Mouse (Mus musculus) liver, embryonic 12.5 days (tissue): ENCODE results near the gene Akap13. TPM values are rescaled to one million over a fixed set of nuclear protein-coding genes. Genes with fewer than 3 reads are reported as not detected.

Experiments used
- ATAC-seq: fragments of 200-750 bp; cut with Nextera tagmentation; 2 replicates; pipeline ENCODE4 v1.8.0; 2017; ENCODE audit warnings: moderate number of reproducible peaks, mild to moderate bottlenecking, moderate library complexity
- H3K27ac ChIP-seq: fragments of 300-500 bp; sonication (generic); 2 replicates; pipeline ENCODE4 v1.5.1; 2016; ENCODE audit warnings: mild to moderate bottlenecking
- H3K27me3 ChIP-seq: fragments of 300-500 bp; sonication (generic); replicated peaks from 2 replicates; pipeline ENCODE4 v1.6.1; 2016; ENCODE audit warnings: mild to moderate bottlenecking, moderate library complexity
- H3K36me3 ChIP-seq: fragments of 300-500 bp; sonication (generic); 2 replicates; pipeline ENCODE4 v1.6.1; 2016; ENCODE audit warnings: mild to moderate bottlenecking, moderate library complexity
- H3K4me1 ChIP-seq: fragments of 300-500 bp; sonication (generic); 2 replicates; pipeline ENCODE4 v1.6.1; 2016
- H3K4me2 ChIP-seq: fragments of 300-500 bp; sonication (generic); 2 replicates; pipeline ENCODE4 v1.6.1; 2016; ENCODE audit warnings: mild to moderate bottlenecking, moderate library complexity
- H3K4me3 ChIP-seq: fragments of 300-500 bp; sonication (generic); 2 replicates; pipeline ENCODE4 v1.5.1; 2016; ENCODE audit warnings: mild to moderate bottlenecking, moderate library complexity
- H3K9ac ChIP-seq: fragments of 300-500 bp; sonication (generic); 2 replicates; pipeline ENCODE4 v1.6.1; 2016; ENCODE audit warnings: mild to moderate bottlenecking, moderate library complexity
- H3K9me3 ChIP-seq: fragments of 300-500 bp; sonication (generic); replicated peaks from 2 replicates; pipeline ENCODE4 v1.6.1; 2016; ENCODE audit warnings: mild to moderate bottlenecking, moderate library complexity
- WGBS: fragments of 180-500 bp; shearing (Covaris S2); methylation state at CpG from one replicate; pipeline ENCODE4 v1.1.7; 2016; ENCODE audit not compliant: insufficient replicate concordance; 5-methylcytosine and 5-hydroxymethylcytosine counted together
- polyA plus RNA-seq: library from polyadenylated mRNA; unstranded; fragments of >200 nt; fragmentation: Nextera tagmentation; extraction: Ambion mirVana; gene quantifications from 2 replicates; pipeline ENCODE4 v1.2.1, GENCODE M21; 2016

The Akap13 gene
- polyA plus RNA-seq, 1 experiment from 2014 or later = 37.9 TPM

DNA sequence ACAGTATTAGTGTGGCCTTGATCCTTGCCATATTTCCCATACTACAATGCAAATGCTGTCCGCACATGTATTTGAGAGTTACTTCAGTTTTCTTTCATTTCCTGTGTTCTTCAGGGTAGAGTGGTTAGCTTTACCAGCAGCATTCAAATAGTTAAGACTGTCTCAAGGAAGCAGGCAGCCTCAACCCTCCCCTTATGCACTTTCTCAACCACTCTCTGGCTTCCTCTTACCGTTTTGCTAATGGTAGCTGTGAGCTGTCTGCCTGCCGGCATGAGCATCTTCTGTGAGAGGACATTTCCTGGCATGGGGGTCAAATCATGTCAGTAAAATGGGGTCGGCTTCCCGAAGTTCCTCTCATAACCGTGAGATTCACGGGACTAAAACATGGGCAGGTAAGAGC lies 246.4 kb downstream of the Akap13 start:
- Histone ChIP-seq H3K9ac (no peak overlapping the region), H3K4me3 (no peak overlapping the region; the same call in 1 of the 2 replicates), H3K36me3 (peaks cover 89% of the 10 kb centered on the region), H3K9me3 (no peaks in the 10 kb centered on the region), H3K4me2 (no peak overlapping the region), H3K27ac (peak overlapping the region; percentile 31; the same call in 1 of the 2 replicates), H3K27me3 (no peaks in the 10 kb centered on the region), H3K4me1 (peaks cover 5% of the 10 kb centered on the region; the same call in 1 of the 2 replicates)
- WGBS = 45% methylated on average over 7 of the region's 7 CpGs
- no peak for ATAC-seq

DNA sequence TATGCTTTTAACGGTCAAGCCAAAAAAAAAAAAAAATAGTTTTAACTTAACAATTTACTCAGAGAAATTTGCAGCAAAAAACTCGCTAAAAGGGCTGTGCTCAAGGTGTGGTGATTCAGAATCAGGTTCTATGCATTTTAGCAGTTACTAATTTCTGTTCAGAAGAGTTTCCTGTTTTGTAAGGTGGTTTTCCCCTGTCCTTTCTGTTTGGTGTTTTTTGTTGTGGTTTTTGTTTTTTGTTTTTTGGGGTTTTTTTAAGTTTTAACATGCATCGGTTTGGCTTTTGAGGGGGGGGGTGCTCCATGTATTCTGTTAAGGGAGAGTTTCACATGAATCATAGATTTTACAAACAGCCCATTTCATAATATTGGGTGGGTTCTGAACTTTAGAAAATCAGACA lies 247.0 kb downstream of the Akap13 start:
- Histone ChIP-seq H3K4me3 (no peak overlapping the region), H3K36me3 (peaks cover 89% of the 10 kb centered on the region), H3K4me2 (no peak overlapping the region), H3K27ac (no peak overlapping the region), H3K9me3 (no peaks in the 10 kb centered on the region), H3K9ac (no peak overlapping the region), H3K4me1 (peaks cover 9% of the 10 kb centered on the region), H3K27me3 (no peaks in the 10 kb centered on the region)
- WGBS = 65% methylated on average over 3 of the region's 3 CpGs
- no peak for ATAC-seq

DNA sequence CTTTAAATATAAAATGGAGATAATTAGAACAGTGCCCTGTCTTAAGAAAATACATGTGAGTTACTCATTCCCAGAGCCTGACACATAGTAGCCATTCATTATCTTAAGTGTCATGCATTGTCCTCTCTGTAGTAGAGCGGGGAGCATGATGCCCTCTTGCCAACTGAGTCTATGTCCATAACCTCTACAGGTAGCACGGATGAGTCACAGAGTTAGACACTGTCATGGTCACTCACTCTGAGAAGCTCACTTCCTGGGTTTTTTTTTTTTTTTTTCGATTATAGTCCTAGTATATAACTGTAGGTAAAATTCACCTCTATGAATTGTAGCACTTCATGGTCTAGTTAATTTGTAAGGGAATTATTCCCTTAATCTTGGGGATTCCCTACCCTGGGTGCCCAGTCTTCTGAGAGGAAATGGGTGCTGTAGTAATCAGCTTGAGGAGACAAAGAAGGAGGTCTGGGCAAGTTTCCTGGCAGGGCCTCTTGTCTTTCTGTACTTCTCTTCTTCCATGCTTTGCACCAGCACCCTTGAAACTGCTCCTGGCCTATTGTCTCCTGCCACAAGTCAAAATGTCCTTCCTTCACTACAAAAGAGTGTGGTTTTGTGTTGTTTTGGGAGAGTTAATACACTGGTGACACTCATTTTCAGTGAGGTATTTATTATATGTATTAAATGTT lies 247.8 kb downstream of the Akap13 start:
- no peak for ATAC-seq
- peaks cover 89% of the 10 kb centered on the region for H3K36me3 ChIP-seq
- H3K4me2 ChIP-seq = 0 out of 2 replicates have a peak overlapping the region, but pooled peaks have one; percentile 1
- H3K9me3 ChIP-seq = no peaks in the 10 kb centered on the region
- H3K27ac ChIP-seq = no peak overlapping the region
- peaks cover 17% of the 10 kb centered on the region for H3K4me1 ChIP-seq
- H3K9ac ChIP-seq = no peak overlapping the region
- H3K27me3 ChIP-seq = no peaks in the 10 kb centered on the region
- no peak overlapping the region for H3K4me3 ChIP-seq
- 70% methylated on average over 3 of the region's 3 CpGs for WGBS

DNA sequence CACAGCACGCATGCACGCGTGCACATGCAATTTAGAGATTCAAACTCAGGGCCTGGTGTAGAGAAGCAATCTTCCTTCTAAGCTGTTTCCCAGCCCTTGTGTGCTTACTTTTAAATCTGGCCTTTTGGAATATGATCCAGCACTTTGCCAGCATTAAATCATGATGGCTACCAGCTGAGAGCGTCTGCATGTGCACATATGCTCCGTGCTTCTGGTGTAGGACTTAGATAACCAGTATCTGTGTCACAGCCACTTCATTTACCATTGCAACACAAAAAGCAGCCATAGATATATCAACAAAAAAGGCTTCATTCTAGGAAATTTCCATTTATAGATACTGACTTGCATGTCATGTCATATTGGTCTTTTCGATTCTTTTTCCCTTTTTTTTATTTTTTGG lies 249.5 kb downstream of the Akap13 start:
- no peak overlapping the region for H3K27ac ChIP-seq
- 78% methylated on average over 6 of the region's 6 CpGs for WGBS
- no peak overlapping the region for H3K9ac ChIP-seq
- peaks cover 22% of the 10 kb centered on the region; the same call in 1 of the 2 replicates for H3K4me1 ChIP-seq
- ATAC-seq = 0 out of 2 replicates have a peak, but pooled peaks have one; percentile 27
- H3K36me3 ChIP-seq = peaks cover 90% of the 10 kb centered on the region
- no peak overlapping the region for H3K4me3 ChIP-seq
- no peaks in the 10 kb centered on the region for H3K27me3 ChIP-seq
- no peaks in the 10 kb centered on the region for H3K9me3 ChIP-seq
- H3K4me2 ChIP-seq = no peak overlapping the region

DNA sequence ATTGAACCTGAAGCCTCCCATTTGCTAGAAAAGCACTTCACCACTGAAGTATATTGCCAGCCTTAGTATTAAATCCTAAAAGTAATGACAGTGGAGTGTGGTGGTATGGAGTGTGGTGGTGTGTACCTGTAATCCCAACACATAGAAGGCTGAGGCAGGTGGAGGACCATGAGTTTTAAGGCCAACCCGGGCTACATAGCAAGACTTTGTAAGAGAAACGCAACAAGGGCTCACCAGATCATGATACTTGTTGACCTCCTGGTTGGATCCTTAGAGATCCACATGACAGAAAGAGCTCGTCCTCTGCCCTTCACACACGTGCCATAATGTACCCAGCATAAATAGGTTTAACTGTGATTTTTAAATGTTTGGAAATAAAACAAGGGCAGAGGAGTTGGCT lies 254.6 kb downstream of the Akap13 start:
- H3K27ac ChIP-seq = no peak overlapping the region
- ATAC-seq = no peak
- H3K4me3 ChIP-seq = no peak overlapping the region
- H3K4me1 ChIP-seq = peaks cover 52% of the 10 kb centered on the region
- no peaks in the 10 kb centered on the region for H3K27me3 ChIP-seq
- 93% methylated on average over 4 of the region's 4 CpGs for WGBS
- H3K9me3 ChIP-seq = no peaks in the 10 kb centered on the region
- H3K36me3 ChIP-seq = peaks cover 72% of the 10 kb centered on the region
- H3K9ac ChIP-seq = no peak overlapping the region
- no peak overlapping the region for H3K4me2 ChIP-seq

DNA sequence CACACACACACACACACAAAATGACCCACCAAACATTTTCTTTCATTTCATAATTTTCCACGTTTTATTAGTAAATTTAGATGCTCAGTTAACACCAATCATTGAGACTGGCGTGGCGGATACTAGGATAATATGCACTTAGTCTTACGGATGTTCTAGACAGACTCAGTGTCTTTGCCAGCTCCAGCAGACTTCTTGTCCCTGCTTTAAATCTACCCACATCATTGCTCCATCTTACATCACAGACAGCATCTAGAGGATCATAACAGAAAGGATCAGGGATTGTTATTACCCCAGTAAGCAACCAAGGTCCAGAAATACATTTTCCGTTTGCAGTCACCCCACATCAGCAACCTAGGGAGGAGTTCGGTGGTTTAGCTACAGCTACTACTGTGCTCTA lies 255.6 kb downstream of the Akap13 start:
- no peak overlapping the region for H3K9ac ChIP-seq
- no peak overlapping the region for H3K4me3 ChIP-seq
- ATAC-seq = no peak
- 82% methylated on average over 6 of the region's 6 CpGs for WGBS
- H3K36me3 ChIP-seq = peaks cover 68% of the 10 kb centered on the region
- no peaks in the 10 kb centered on the region for H3K9me3 ChIP-seq
- no peak overlapping the region for H3K27ac ChIP-seq
- peaks cover 61% of the 10 kb centered on the region for H3K4me1 ChIP-seq
- no peak overlapping the region for H3K4me2 ChIP-seq
- no peaks in the 10 kb centered on the region for H3K27me3 ChIP-seq

DNA sequence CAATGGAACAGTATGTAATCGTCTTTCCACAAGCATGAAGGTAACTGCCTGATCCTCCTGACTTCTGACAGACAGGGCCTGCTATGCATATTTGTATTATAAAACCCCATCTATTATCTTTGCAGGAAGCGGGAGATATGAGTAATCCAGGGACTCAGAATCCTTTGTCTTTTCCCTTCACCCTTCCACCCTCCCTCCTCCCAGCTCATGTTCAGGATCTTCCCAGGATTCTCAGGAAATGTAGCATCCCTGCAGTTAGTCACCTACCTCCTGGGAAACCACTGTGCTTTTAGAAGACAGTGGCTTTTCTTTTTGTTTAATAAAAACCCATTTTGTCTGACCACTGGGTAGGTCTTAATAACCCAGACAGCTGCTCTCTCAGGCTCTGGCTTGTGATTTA lies 256.1 kb downstream of the Akap13 start:
- Histone ChIP-seq H3K4me2 (no peak overlapping the region), H3K4me3 (no peak overlapping the region), H3K27ac (no peak overlapping the region), H3K9me3 (no peaks in the 10 kb centered on the region), H3K9ac (no peak overlapping the region), H3K4me1 (peaks cover 63% of the 10 kb centered on the region), H3K27me3 (no peaks in the 10 kb centered on the region), H3K36me3 (peaks cover 62% of the 10 kb centered on the region)
- WGBS = 74% methylated on average over 2 of the region's 2 CpGs
- ATAC-seq = no peak

DNA sequence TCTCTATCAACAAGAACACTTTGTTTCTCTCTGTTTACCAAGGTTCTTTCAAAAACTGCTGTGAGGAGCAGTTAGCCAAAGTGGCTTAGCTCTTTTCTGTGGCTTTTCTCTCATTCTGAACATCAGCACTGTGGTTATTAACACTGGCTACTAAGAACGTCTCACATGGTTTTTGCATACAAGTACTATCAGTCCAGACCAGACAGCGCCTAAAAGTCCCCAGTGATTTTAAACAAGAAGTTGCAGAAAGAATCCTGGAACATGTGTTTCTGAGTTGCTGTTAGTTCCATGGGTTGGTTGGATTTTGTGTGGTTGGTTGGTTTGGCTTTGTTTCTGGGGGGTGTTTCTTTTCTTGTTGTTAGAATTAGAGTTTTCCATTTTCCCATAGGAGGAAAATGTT lies 257.5 kb downstream of the Akap13 start:
- H3K9me3 ChIP-seq = no peaks in the 10 kb centered on the region
- H3K4me2 ChIP-seq = no peak overlapping the region
- H3K36me3 ChIP-seq = peaks cover 61% of the 10 kb centered on the region
- no peak for ATAC-seq
- WGBS = 24% methylated on average over 2 of the region's 2 CpGs
- H3K4me1 ChIP-seq = peaks cover 57% of the 10 kb centered on the region
- H3K27ac ChIP-seq = no peak overlapping the region; the same call in 1 of the 2 replicates
- no peaks in the 10 kb centered on the region for H3K27me3 ChIP-seq
- no peak overlapping the region for H3K9ac ChIP-seq
- no peak overlapping the region for H3K4me3 ChIP-seq

DNA sequence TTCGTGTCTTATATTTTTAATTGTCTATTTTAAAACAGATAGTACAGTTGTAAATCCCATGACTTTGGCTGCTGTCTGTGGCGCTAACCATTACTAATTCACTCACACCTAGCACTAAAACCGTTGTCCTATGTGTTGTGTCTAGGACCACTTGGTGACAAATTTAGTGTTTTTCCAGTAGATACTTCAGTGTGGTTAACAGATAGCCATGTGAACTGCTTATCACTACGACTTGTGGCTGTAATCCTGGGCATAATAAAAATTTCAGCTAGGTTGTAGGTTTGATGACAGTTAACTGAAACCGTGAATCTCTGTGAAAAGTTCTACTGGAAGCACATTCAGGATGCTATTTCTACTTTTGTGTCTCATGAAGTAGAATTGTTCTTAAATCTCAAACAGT lies 258.6 kb downstream of the Akap13 start:
- no peak overlapping the region for H3K9ac ChIP-seq
- H3K36me3 ChIP-seq = peaks cover 58% of the 10 kb centered on the region
- ATAC-seq = peak; percentile 47; the same call in 1 of the 2 replicates
- 0 out of 2 replicates have a peak overlapping the region, but pooled peaks have one; percentile 40 for H3K27ac ChIP-seq
- H3K4me2 ChIP-seq = no peak overlapping the region
- H3K9me3 ChIP-seq = no peaks in the 10 kb centered on the region
- no peaks in the 10 kb centered on the region for H3K27me3 ChIP-seq
- H3K4me1 ChIP-seq = peaks cover 49% of the 10 kb centered on the region
- no peak overlapping the region for H3K4me3 ChIP-seq
- WGBS = 36% methylated on average over 5 of the region's 5 CpGs

DNA sequence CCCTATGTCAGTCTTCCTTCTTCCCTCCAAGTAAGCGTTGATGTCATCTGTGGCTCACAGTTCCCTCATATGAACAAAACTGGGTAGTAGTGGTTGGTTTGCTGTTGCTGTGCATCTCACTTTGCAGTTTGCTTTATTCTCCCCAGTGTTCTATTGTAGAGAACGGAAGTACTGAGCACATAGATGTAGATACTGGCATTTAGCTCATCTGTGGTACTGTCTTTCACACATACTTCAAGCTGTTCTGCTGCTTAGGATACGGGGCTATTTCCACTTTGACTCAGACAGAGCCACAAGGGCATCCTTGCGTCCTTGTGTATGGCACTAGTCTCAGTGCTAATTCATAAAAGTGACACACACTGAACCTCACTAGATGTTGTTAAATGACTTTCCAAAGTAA lies 259.7 kb downstream of the Akap13 start:
- H3K4me1 ChIP-seq = peaks cover 49% of the 10 kb centered on the region
- ATAC-seq = no peak

DNA sequence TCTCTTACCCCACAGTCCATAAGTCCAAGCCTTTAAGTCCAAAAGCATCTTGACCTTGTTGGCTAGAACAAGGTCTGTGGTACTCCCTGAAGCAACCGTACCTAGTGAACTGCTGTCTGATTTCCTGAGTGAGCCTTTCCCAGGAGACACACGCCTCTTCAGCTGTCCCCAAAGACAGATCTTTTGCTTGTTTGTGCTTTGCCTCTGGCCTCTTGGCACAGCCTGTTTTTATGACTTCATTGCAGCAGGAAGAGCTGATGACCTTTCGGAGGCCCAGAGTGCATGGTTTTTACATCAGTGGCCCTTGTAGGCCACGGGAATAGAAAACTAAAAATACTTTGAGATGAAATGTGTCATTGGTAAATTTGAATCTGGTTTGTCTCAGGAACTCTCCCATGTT lies 260.6 kb downstream of the Akap13 start:
- H3K9me3 ChIP-seq = no peaks in the 10 kb centered on the region
- WGBS = 76% methylated on average over 4 of the region's 4 CpGs
- no peak for ATAC-seq
- H3K36me3 ChIP-seq = peaks cover 62% of the 10 kb centered on the region
- H3K4me2 ChIP-seq = no peak overlapping the region
- peaks cover 49% of the 10 kb centered on the region for H3K4me1 ChIP-seq
- H3K27me3 ChIP-seq = no peaks in the 10 kb centered on the region
- no peak overlapping the region for H3K9ac ChIP-seq
- H3K27ac ChIP-seq = no peak overlapping the region
- H3K4me3 ChIP-seq = no peak overlapping the region

More for the DNA sequence above, 259.7 kb downstream of the Akap13 start:
- Histone ChIP-seq H3K9me3 (no peaks in the 10 kb centered on the region), H3K27ac (no peak overlapping the region), H3K4me2 (no peak overlapping the region), H3K9ac (no peak overlapping the region), H3K27me3 (no peaks in the 10 kb centered on the region), H3K4me3 (no peak overlapping the region), H3K36me3 (peaks cover 58% of the 10 kb centered on the region)
- WGBS = 87% methylated on average over 4 of the region's 4 CpGs

DNA sequence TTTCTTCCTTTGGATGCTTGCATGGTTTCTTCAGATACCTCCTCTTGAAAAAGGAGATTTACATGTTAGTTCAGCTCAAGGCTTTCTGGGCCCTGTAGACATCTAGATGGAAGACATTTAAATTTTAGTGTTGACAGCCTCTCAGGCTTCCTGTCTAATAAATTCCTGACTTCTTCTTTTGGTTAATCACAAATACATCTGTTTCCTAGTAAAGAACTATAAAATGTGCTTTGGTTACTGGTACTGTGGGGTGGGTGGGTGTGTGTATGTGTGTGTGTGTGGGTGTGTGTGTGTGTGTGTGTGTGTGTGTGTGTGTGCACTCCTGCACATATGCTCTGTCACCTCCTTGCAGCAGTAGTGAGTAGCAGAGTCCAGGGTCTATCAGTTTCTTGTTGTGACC lies 262.0 kb downstream of the Akap13 start:
- Histone ChIP-seq H3K4me2 (no peak overlapping the region), H3K9ac (no peak overlapping the region), H3K27ac (no peak overlapping the region), H3K4me1 (peaks cover 39% of the 10 kb centered on the region), H3K36me3 (peaks cover 60% of the 10 kb centered on the region), H3K4me3 (no peak overlapping the region), H3K9me3 (no peaks in the 10 kb centered on the region), H3K27me3 (no peaks in the 10 kb centered on the region)
- ATAC-seq = no peak

DNA sequence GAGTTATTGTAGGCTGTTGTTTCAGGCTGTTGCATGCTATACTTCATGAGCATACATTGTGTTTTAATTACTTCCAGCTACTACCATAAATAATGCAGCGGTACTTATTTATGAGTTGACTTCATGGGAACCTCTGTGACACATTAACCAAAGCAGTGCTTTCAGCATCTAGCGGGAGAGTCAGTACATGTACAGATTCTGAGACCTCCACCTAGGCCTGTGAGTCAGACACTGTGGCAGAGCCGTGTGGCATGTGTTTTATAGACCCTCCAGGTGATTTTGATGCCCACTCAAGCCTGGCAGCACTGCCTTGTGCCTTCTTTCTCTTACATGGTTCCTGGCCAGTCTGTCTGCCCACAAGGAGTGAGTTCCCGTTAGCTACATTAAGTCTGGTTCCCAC lies 266.0 kb downstream of the Akap13 start:
- Histone ChIP-seq H3K4me2 (no peak overlapping the region), H3K9ac (no peak overlapping the region), H3K27ac (no peak overlapping the region), H3K4me3 (no peak overlapping the region), H3K27me3 (no peaks in the 10 kb centered on the region), H3K9me3 (no peaks in the 10 kb centered on the region), H3K4me1 (peaks cover 15% of the 10 kb centered on the region), H3K36me3 (peaks cover 87% of the 10 kb centered on the region)
- 90% methylated on average over 4 of the region's 4 CpGs for WGBS
- ATAC-seq = no peak
